Mouse (Mus musculus): ENCODE data around the gene Gm29776.

GRCm38 (mm10) chr14:54715402-54715801 lies 16.8 kb upstream of the Gm29776 start:
- TF ChIP-seq CTCF (IDR thresholded peaks at IDR 0.05; ENCODE audit: low read depth, low read length) (no peak), POLR2A (IDR thresholded peaks at IDR 0.05; ENCODE audit: extremely low read depth, insufficient read depth, low read length) (no peak)
